Mouse (Mus musculus) thymus, adult 2 months (tissue): ENCODE results near the gene Tex48.

ENCODE experiments used
- CTCF ChIP-seq: fragments of 200-500 bp; IDR thresholded peaks from 2 replicates; pipeline ENCODE4 v1.5.1; 2012; ENCODE audit warnings: mild to moderate bottlenecking, control low read depth, low read length, moderate library complexity, borderline replicate concordance; ENCODE audit not compliant: control insufficient read depth, poor library complexity, insufficient read depth; ENCODE audit errors: extremely low read depth
- POLR2A ChIP-seq: fragments of 200-500 bp; IDR thresholded peaks from 2 replicates; pipeline ENCODE4 v1.6.1; 2012; ENCODE audit warnings: mild to moderate bottlenecking, low read length, control low read depth, moderate library complexity; ENCODE audit not compliant: control insufficient read depth, poor library complexity, insufficient read depth; ENCODE audit errors: extremely low read depth

DNA sequence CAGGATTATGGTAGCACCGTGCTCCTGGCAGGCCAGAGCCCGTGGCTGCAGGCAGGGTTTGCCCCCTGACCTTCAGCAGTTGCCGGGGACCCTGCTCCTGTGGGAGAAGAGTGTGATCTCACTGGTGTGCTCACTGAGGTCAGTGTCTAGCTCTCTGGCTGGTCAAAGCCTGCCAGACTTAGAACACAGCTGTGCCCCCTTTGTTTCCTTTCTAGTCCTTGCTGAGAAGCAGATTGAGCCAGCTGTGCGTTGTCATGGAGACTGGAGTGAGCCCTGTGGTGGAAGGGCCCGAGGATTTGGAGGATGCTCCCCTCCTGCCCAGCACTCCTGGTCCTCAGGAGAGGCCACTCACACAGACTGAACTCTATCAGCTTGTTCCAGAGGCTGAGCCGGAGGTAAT lies 42.1 kb downstream of the Tex48 start:
- TF ChIP-seq POLR2A: no peak
- TF ChIP-seq CTCF: no peak
